In the genomic region with DNA sequence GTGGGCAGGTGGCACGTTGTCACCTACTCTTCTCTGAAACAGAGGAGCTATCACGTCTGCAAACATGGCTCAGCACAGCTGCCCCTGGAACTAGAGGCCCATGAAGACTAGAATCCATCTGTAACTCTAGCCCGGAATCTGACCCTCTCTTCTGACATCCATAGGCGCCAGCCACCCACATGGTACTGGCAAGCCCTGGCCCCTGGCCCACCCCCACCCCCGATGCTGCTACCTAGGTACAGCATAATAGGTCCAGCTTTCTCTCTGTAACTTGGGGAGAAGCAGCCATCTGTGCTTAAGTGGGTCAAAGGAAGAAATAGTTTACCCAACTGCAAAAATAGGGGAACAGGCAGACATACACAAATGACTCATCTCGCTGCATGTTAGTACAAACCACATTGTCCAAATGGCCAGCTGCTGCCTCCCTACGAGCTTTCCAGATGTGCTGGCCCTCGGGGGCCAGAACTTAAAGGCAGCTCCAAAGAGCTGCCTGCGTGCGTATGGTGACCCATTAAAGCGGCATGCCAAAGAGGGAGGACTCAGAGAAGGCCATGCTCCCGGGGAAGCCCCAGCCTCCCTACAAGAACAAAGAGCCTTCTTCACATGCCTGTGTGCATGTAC, we compare ENCODE assay signal across 9 mouse cellular contexts.
DNase-seq lines count a peak whose midpoint lies in the region; ATAC-seq and TF ChIP-seq lines count a peak whose summit lies in the region.
"Had no signal": no experiment of that assay in that cellular context is flagged by ENCODE, and none has a peak within 500 bp of the region (broad histone marks: within the 10 kb centered on the region; RNA-seq: fewer than 3 reads in every experiment).

No protein-coding gene starts in this region.

- no peak overlapping the region for H3ac ChIP-seq in C2C12 (ENCODE audit: control insufficient read depth, insufficient read length, low read depth)

- no peak overlapping the region for H3K4me3 ChIP-seq in C2C12 (ENCODE audit: insufficient read depth, poor library complexity, severe bottlenecking)
- H3K4me3 ChIP-seq: liver, embryonic 13.5 days had no signal

- no peaks in the 10 kb centered on the region for H3K79me3 ChIP-seq in C2C12 (ENCODE audit: low read depth)

- peak; percentile 60 for DNase-seq in embryo, embryonic 11 days
- DNase-seq in embryo, embryonic 10.5 days (ENCODE audit: low spot score): no peak
- peak; percentile 75 for DNase-seq in heart, adult 8-10 months (ENCODE audit: low spot score)
- DNase-seq in cerebellum, adult 9-10 months: no peak
- DNase-seq in kidney, postnatal 36 days: no peak
- no peak for DNase-seq in embryo, embryonic 9.5 days (ENCODE audit: extremely low spot score)
- DNase-seq: liver, embryonic 13.5 days had no signal

- H3K36me3 ChIP-seq in C2C12 (ENCODE audit: control insufficient read depth, insufficient read depth): peaks cover 35% of the 10 kb centered on the region
- H3K36me3 ChIP-seq: liver, embryonic 13.5 days had no signal

- H3K27me3 ChIP-seq in C2C12 (ENCODE audit: control insufficient read depth, insufficient read depth, insufficient read length): no peaks in the 10 kb centered on the region
- H3K27me3 ChIP-seq: liver, embryonic 13.5 days had no signal

- no peaks in the 10 kb centered on the region for H3K79me2 ChIP-seq in C2C12 (ENCODE audit: control insufficient read depth, insufficient read depth)

- peak; percentile 62 for ATAC-seq in megakaryocyte, adult 5-6 weeks (ENCODE audit: poor library complexity, severe bottlenecking)

- TF ChIP-seq CTCF in C2C12 (IDR thresholded peaks at IDR 0.05; ENCODE audit: control insufficient read depth, insufficient read depth, insufficient read length): no peak

TF ChIP-seq in C2C12, 6 proteins besides CTCF, POLR2A, EP300 and RAD21:
- TF ChIP-seq FOSL1 (IDR thresholded peaks at IDR 0.05; ENCODE audit: insufficient read depth, low read length, poor library complexity, severe bottlenecking) (peak; percentile 28), CEBPB (IDR thresholded peaks at IDR 0.05; ENCODE audit: low read depth) (no peak), MYOG (IDR thresholded peaks at IDR 0.05; ENCODE audit: control insufficient read depth, extremely low read depth, insufficient read length) (no peak), USF1 (IDR thresholded peaks at IDR 0.05; ENCODE audit: low read depth) (no peak), MAX (IDR thresholded peaks at IDR 0.05) (peak; percentile 75), MYOD1 (IDR thresholded peaks at IDR 0.05; ENCODE audit: control insufficient read depth, insufficient read length, low read depth) (peak; percentile 88)

Comparison
In these comparisons a context has a peak if more than half of its experiments do, and no peak if none do; other contexts are left out.
1. DNase-seq: peak in embryo, embryonic 11 days (single experiment) and heart, adult 8-10 months (single experiment); none in embryo, embryonic 10.5 days (single experiment), cerebellum, adult 9-10 months (single experiment), kidney, postnatal 36 days (0 of 2) and embryo, embryonic 9.5 days (single experiment).